Mouse (Mus musculus) brown adipose tissue, adult 24 weeks (tissue): ENCODE results near the gene Zscan26. TPM values are rescaled to one million over a fixed set of nuclear protein-coding genes. Genes with fewer than 3 reads are reported as not detected.

Source experiments
- H3K27ac ChIP-seq: fragments of 200-500 bp; replicated peaks from 2 replicates; pipeline ENCODE4 v1.5.1; 2012; ENCODE audit warnings: low read depth, mild to moderate bottlenecking, low read length
- H3K4me1 ChIP-seq: fragments of 200-500 bp; 2 replicates; pipeline ENCODE4 v1.6.1; 2012; ENCODE audit warnings: low read length, mixed read lengths; ENCODE audit not compliant: control insufficient read depth, insufficient read depth, insufficient read length
- H3K4me3 ChIP-seq: fragments of 200-500 bp; 2 replicates; pipeline ENCODE4 v1.5.1; 2012; ENCODE audit warnings: low read depth, mild to moderate bottlenecking, low read length, moderate library complexity; ENCODE audit not compliant: insufficient read depth
- polyA plus RNA-seq: library from polyadenylated mRNA; stranded (reverse); fragments of >200 nt; gene quantifications from 2 replicates; pipeline ENCODE4 v1.2.4, GENCODE M21; 2012; ENCODE audit not compliant: missing spikeins, insufficient read depth, insufficient read length

The Zscan26 gene
- polyA plus RNA-seq, 1 experiment: 18.3 TPM

DNA sequence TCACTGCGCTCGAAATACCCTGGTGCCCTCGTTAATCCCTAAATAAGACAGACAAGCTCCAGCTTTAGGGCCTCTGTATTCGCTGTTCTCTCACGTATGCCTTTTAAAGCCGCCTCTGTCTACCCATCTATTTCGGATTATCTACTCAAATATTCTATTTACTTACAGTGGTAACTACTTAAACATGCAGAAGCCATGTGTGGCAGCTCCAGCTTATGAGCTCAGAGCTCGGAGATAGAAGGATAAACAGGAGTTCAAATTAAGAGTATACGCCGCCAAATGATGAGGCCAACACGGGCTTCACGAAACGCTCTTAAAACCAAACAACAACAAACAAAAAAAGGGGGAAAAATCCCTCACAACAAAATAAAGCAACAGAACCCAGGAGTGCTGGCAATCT is 488 bp downstream of the Zscan26 start:
- Histone ChIP-seq H3K4me3 (peak overlapping the region; percentile 83), H3K27ac (peak overlapping the region; percentile 96), H3K4me1 (peaks cover 13% of the 10 kb centered on the region; the same call in 1 of the 2 replicates)

DNA sequence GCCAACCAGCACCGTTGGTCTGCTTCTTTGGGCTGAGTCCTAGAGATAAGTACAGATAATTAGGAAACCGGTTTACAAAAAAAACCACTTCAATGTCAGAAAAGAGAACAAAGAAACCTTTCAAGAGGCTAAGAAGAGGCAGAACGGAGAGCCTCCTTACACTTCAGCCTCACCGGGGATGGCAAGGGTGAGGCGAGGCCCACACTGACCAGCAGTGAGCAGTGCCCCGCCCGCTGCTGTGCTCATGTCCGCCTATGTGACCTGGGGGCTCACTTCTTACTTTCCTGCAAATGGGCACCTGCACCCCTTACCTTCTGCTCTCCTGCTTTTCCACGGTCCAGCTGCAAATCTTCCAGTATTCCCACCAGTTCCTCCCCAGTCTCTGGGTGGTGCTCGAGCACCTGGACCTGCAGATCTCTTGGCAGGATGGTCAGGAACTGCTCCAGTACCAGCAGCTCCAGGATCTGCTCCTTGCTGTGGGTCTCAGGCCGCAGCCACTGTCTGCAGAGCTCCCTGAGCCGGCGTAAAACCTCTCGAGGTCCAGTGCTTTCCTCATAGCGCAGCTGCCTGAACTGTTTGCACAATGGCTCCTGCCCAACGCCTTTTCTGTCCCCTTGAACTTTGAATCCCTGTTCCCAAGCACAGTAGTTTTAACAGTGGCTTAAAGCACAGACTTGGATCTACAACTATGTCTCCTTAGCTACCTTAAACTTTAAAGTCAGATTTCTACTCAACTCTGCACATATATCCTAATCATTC is 5.5 kb downstream of the Zscan26 start:
- Histone ChIP-seq H3K4me3 (no peak overlapping the region), H3K27ac (no peak overlapping the region), H3K4me1 (peaks cover 13% of the 10 kb centered on the region; the same call in 1 of the 2 replicates)

DNA sequence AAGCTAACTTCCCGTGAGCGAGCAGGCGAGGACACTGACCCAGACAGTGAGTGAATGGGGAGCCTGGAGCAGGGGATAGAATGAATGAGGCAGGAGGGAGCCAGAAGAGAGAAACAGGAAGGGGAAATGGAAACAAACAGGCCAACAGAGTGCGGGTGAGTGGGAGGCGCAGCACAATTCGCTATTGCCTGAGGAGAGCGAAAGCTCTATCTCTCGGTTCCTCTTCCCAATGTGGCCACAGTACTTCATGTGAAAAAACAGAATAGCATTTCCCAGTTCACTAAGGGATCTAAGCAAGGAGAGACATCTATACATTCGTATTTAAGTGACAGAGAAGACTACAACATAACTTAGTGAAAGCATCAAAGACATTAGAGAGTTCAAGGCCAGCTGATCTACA is 6.7 kb downstream of the Zscan26 start:
- H3K27ac ChIP-seq: no peak overlapping the region
- no peak overlapping the region for H3K4me3 ChIP-seq
- H3K4me1 ChIP-seq: peaks cover 8% of the 10 kb centered on the region; the same call in 1 of the 2 replicates

DNA sequence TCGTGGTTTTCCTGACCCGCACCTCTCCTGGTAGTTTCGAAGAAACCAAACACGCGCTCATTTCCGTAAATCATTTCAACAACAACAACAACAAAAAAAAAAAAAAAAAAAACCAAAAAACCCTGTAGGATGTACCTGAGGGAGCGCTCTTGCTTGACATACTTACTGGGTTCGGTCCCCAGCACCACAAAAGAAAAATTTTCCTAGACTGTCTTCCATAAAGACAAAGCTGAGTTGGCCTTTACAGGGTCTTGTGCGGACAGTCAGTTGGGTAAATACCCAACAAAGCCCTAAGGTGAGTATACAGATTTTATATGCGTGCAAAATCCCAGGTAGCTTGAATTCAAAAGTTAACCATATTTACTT is 12.3 kb downstream of the Zscan26 start:
- Histone ChIP-seq H3K4me1 (no peaks in the 10 kb centered on the region), H3K4me3 (peak overlapping the region; percentile 65), H3K27ac (0 out of 2 replicates have a peak overlapping the region, but pooled peaks have one; percentile 10)

DNA sequence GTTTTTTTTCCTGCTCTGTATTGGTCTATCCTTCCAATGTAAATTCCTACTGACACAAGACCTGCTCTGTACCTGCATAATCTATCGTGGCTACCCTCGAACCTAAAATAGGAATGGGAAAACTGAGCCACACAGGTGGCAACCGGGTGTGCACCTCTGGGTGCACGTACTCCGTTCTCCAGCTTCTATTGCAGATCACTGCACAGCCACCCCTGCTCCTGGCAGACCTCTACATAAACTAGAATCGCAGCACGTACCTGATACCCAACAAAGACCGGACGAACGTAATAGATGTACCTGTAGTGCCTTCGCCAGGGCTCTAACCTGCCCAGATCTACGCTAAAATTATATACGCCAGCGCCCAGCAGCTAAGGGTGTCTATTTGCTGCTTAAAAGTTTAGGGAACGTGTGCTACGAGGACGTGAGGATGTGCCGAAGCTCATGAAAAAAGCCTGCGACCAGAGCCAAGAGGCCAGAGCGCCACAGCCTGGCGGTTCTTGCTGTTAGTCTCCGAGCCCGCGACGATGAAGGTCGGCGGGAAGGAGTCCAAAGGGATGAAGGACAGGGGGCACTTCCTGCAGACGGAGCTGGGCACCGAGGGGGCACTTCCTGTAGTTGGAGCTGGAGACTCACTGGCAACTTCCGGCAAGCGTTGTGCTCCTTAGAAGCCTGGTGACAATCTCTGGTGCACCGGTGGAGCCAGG is 12.9 kb downstream of the Zscan26 start, which contains the start of gene Pgbd1:
Gene Pgbd1 (minus strand): TSS at position 556 of the 704 bp plus-strand sequence.
- Histone ChIP-seq H3K27ac (peak within 1 kb of the TSS; percentile 10; the same call in 1 of the 2 replicates), H3K4me1 (no peaks in the 10 kb centered on the region), H3K4me3 (peak within 1 kb of the TSS; percentile 65)

DNA sequence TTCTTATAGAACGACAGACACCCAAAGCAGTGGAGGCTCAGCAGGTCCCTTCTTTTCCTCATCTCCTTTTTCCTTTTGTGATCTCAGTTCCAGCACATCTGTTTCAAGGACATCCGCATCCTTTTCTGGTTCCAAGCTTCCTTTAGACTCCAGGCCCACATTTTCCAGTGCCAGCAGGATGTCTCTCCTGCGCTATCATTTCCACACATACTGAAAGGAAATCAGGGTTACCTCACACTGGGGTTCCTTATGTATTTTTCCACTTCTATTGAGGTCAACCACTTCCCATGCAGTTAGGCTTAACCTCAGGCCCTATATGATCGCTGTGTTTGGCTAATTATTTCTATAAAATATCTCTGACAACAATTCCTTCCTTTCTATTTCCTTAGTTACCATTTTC is 18.1 kb downstream of the Zscan26 start:
- Histone ChIP-seq H3K4me3 (no peak overlapping the region), H3K27ac (no peak overlapping the region), H3K4me1 (no peaks in the 10 kb centered on the region)

DNA sequence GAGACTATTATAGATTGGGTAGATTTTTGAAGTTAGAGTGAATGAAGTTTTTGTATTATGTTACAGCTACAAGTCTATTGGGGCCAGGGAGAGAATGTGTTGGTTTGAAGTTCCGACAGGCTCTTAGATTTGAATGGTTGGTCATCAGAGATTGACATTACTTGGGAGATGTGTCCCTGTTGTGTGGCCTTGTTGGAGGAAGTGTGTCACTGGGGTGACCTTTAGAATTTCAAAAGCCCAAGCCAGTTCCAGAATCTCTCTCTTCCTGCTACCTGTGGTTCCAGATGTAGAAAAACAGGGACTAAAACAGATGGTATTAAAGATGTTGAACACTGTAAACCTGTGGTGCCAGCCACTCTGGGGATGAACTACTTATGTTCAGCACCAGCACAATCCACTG is 25.9 kb downstream of the Zscan26 start:
- no peak overlapping the region for H3K27ac ChIP-seq
- no peaks in the 10 kb centered on the region for H3K4me1 ChIP-seq
- no peak overlapping the region for H3K4me3 ChIP-seq

DNA sequence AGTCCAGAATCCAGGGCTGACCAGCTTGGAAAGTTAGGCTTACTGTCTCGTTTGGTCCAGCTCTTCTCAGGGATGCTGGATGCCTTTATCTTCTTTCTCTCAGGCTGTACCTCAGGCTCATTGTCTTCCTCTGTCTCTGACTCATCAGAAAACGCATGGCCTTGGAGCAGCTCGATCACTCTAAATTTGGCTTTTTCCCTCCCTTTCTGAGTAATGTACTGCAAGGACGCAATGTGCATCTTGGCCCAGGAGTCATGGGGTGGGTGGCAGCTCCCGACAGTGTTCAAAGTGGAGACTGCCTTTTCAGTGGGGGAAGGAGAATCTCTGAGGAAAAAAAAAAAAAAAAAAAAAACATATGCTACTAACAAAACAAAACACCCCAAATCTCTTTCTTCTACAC is 30.2 kb downstream of the Zscan26 start:
- Histone ChIP-seq H3K27ac (no peak overlapping the region), H3K4me3 (no peak overlapping the region), H3K4me1 (no peaks in the 10 kb centered on the region)

DNA sequence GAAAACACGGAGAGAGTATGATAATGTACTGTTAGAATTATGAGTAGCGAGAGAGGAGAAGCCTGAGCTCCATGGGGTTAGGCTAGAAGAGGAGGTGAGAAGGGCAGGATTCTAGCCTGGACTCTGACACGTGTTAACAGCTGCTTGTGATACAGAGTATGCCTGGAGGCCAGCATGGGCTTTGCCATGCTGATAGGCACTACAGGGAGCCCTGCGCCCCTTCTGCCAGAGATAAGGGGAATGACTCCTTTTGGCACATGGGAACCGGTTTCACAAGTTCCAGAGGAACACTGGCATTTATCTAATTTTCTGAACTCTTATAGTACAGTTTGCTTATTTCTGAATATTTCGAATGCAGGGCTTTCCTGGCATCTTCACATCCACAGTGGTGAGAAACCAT is 34.7 kb downstream of the Zscan26 start:
- Histone ChIP-seq H3K27ac (no peak overlapping the region), H3K4me3 (no peak overlapping the region), H3K4me1 (no peaks in the 10 kb centered on the region)

DNA sequence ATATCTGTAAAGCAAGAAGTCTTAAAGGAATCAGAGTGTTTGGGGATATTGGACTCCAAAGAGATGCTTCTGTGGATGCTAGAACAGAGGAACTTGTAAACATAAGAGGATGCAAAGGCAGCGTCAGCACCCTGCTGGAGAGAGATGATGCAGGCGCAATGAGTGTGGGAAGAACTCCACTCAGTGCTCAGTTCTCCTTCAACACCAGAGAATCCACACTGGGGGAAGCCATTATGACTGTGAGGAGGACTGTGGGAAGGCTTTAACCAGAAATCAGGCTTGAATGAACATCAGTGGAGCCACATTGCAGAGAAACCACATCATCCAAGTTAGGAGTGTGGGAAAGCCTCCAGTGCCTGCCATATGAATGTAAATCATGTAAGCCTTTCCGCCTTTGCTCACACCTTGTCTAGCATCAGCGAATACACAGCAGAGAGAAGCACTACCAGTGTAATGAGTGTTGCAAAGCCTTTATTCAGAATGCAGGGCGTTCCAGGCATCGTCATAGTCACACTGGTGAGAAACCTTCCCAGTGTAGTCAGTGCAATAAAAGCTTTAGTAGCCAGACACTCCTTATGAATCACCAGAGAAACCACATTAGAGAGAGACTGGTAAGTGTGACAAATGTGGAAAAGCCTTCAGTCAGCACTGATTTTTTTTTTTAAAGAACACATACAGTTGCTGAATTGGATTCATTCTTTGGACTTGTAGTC is 36.1 kb downstream of the Zscan26 start:
- H3K4me3 ChIP-seq: no peak overlapping the region
- H3K4me1 ChIP-seq: no peaks in the 10 kb centered on the region
- no peak overlapping the region for H3K27ac ChIP-seq

DNA sequence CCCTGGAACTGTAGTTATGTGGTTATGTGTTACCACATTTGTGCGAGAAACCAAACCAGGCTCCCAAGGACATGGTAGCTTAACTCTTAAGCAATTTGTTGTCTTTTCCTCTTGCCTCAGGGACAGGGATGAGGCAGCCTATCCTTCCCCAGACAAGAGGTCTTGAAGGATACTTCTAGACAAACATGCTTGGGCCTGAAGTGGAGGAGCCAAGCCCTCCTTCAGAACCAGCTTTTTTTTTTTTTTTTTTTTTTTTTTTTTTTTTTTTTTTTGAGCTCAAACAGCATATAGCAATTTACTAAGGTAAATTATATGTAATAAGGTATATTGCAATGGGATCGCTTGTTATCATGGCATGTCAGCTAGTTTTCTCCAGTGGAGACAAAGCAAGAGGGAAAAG is 37.8 kb downstream of the Zscan26 start:
- Histone ChIP-seq H3K4me1 (no peaks in the 10 kb centered on the region), H3K27ac (no peak overlapping the region)

DNA sequence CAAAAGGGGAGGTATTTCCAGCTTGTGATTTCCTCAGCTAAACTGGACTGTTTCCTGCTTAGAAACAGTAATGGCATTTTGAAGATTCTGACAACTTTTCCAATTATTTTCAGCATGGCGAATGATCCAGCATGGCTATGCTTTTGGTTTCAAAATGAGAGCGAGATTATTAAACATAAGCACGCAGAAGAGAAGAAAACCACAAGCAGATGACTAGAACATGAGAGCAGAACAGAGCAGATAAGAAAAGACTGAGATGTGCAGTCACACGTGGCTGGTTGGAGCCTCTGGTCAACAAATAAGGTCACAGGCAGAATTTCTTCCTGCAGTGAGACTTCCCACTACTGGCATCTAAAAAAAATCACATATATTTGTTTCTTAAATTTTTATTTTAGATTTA is 38.3 kb downstream of the Zscan26 start:
- no peak overlapping the region for H3K4me3 ChIP-seq
- H3K4me1 ChIP-seq: no peaks in the 10 kb centered on the region
- no peak overlapping the region for H3K27ac ChIP-seq

More for the DNA sequence above, 37.8 kb downstream of the Zscan26 start:
- H3K4me3 ChIP-seq: no peak overlapping the region

DNA sequence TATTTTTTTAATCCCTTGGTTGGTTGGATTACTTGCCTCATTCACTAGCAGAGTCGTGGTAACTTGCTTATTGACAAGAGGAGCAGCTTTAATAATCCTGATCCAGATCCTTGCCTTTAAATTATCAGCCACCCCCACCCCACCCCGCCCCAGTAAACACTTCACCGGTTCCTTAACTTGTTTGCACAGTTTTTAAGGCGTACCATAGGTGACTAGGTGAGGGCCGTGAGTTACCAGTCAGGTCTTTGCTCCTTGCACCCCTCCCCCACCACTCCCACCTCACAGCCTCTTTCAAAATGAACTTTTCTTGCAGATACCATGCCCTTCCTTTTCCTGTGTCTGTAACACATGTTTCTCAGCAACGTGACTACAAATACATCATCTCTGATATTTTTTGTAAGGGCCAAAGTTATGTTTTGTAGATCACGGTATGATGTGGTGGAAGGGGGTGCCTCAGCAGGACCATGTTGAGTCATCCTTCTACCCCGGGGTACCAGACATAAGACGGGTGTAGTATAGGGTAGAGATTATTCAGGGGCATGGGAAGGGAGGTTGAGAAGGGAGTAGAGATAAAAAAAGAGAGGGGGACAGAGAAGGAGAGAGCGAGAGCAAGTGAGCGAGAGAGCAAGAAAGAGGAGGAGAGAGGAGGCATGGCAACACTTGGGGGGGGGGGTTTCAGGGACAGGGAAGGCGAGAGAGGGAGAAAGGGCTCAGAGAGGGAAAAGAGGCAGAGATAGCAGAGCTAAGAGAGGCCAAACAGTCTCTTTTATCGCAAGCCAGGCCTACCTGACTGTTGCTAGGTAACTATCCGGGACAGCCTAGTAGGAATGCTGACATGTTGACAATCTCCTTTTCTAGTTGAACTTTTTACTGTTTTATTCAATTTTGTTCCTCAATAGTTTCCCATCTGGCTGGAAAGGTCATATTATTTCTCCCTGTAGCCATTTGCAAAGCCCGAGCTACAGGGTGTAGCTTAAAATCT is 39.0 kb downstream of the Zscan26 start:
- Histone ChIP-seq H3K4me3 (no peak overlapping the region), H3K27ac (no peak overlapping the region), H3K4me1 (no peaks in the 10 kb centered on the region)

DNA sequence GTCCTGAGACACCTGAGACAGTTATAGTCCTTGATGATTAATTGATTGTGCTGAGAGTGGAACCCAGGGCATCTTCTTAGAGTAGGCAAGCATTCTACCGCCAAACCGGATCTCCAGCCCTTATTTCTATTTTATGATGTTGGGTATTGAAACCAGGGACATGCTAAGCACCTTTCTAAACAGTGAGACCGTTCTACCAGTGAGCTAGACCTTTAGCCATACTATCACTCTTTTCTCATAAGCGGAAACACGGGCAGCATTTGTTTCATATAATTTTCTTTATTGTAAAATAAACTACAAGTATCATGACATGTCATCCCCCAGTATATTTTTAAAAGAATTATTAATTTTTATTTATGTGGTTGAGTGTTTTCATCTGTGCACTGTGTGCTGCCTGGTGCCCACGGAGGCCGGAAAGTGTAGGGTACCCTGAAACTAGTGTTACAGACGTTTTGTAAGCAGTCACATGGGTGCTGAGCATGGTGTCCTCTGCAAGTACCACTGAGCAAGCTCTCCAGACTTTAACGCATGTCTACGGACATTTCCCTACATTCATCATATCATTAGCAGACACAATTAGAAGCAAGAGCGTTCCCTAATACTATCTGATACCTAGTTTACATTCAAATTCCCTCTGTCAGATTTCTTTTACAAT is 44.6 kb downstream of the Zscan26 start:
- no peaks in the 10 kb centered on the region for H3K4me1 ChIP-seq
- peak overlapping the region; percentile 75 for H3K4me3 ChIP-seq
- peak overlapping the region; percentile 58 for H3K27ac ChIP-seq
